Mouse (Mus musculus): ENCODE results near the gene Fcrla.

- no peak for TF ChIP-seq CTCF (IDR thresholded peaks at IDR 0.05; ENCODE audit: extremely low read depth, insufficient read depth, low read length)
- no peak for TF ChIP-seq POLR2A (IDR thresholded peaks at IDR 0.05; ENCODE audit: extremely low read depth, insufficient read depth, low read length)
Observed at GRCm38 (mm10) chr1:170939255-170939654, 11.9 kb upstream of the Fcrla start.

All from cortical plate, adult 2 months (tissue).